Mouse (Mus musculus): ENCODE results near the gene Olfr469.

GRCm38 (mm10) chr7:107802138-107802537 lies 23.2 kb downstream of the Olfr469 start:
- TF ChIP-seq POLR2A (IDR thresholded peaks at IDR 0.05; ENCODE audit: insufficient read length, low read depth) (no peak), REST (IDR thresholded peaks at IDR 0.05; ENCODE audit: insufficient read depth, insufficient read length) (no peak)

All from myocyte (in vitro differentiated cells).